Mouse (Mus musculus) stomach, postnatal 0 days (tissue): ENCODE measurements at regions not wholly inside any gene's neighbourhood (a gene's known extent, or its start where the extent isn't known, plus 50 kb on each side); places are given as distances from the start of the nearest gene placed in this dataset.

Experiments
- CTCF ChIP-seq: IDR thresholded peaks from 2 replicates; pipeline ENCODE4 v1.5.1; 2016; ENCODE audit warnings: antibody characterized with exemption, low read depth, mild to moderate bottlenecking, moderate library complexity
- EP300 ChIP-seq: optimal IDR thresholded peaks from 2 replicates; pipeline ENCODE3; 2016; ENCODE audit warnings: antibody characterized with exemption

DNA sequence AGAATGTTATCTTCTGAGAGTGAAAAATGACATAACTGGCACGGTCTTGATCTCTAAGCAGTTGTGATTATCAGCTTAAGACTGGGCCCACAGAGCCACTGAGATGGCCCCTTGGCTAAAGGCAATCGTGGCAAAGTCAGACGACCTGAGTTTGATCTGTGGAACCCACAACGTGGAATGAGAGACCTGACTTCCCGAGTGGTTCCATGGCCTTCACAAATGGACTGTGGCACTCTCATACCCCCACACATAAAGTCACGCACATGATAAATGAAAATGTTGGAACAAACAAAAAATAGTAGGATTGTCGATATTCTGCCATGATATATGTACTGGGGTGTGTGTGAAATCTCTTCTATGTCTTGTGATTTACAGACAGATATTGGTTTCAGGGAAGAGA lies 192.5 kb upstream of the Krr1 start:
- TF ChIP-seq CTCF (no peak), EP300 (no peak)
